Mouse (Mus musculus) splenic B cell, adult 2 months (primary cell): Measurements from ENCODE around the gene Slc39a7.

ENCODE experiments used
- DNase-seq: peaks from one replicate; pipeline ENCODE4 v3.0.0-alpha.2; 2011; ENCODE audit warnings: low read depth, low spot score
- H3K27me3 ChIP-seq: 2 replicates; pipeline ENCODE4 v1.6.1; 2012; ENCODE audit warnings: mild to moderate bottlenecking, low read length, moderate library complexity, mixed read lengths; ENCODE audit not compliant: control insufficient read depth, poor library complexity, insufficient read depth, severe bottlenecking
- H3K36me3 ChIP-seq: 2 replicates; pipeline ENCODE4 v1.6.1; 2012; ENCODE audit warnings: mild to moderate bottlenecking, low read length, moderate library complexity, mixed read lengths; ENCODE audit not compliant: control insufficient read depth, poor library complexity, insufficient read depth, severe bottlenecking

Slc39a7 gene

GRCm38 (mm10) chr17:34031465-34032173 lies at the start of gene Slc39a7, which contains the start of gene Rxrb:
Gene Slc39a7, minus strand, starts transcription at chr17:34031682.
Gene Rxrb, plus strand, starts transcription at chr17:34031812.
- H3K27me3 ChIP-seq = no peaks in the 10 kb centered on the region
- peaks cover 16% of the 10 kb centered on the region for H3K36me3 ChIP-seq
- peak; percentile 99 for DNase-seq

GRCm38 (mm10) chr17:34079621-34080020 lies 48.1 kb upstream of the Slc39a7 start:
- H3K27me3 ChIP-seq = no peaks in the 10 kb centered on the region
- H3K36me3 ChIP-seq = no peaks in the 10 kb centered on the region
- DNase-seq = peak; percentile 86

- no peaks in the 10 kb centered on the region for H3K27me3 ChIP-seq
- DNase-seq = no peak
- H3K36me3 ChIP-seq = no peaks in the 10 kb centered on the region
Measured at GRCm38 (mm10) chr17:34079002-34079401, 47.5 kb upstream of the Slc39a7 start.

- no peak for DNase-seq
- Histone ChIP-seq H3K27me3 (no peaks in the 10 kb centered on the region), H3K36me3 (no peaks in the 10 kb centered on the region)
Measured at GRCm38 (mm10) chr17:34078148-34078547, 46.7 kb upstream of the Slc39a7 start.

- Histone ChIP-seq H3K36me3 (no peaks in the 10 kb centered on the region), H3K27me3 (no peaks in the 10 kb centered on the region)
- peak; percentile 92 for DNase-seq
Measured at GRCm38 (mm10) chr17:34077549-34077948, 46.1 kb upstream of the Slc39a7 start.

GRCm38 (mm10) chr17:34075271-34075670 lies 43.8 kb upstream of the Slc39a7 start:
- no peaks in the 10 kb centered on the region for H3K27me3 ChIP-seq
- peak; percentile 89 for DNase-seq
- no peaks in the 10 kb centered on the region for H3K36me3 ChIP-seq

- H3K36me3 ChIP-seq = no peaks in the 10 kb centered on the region
- peak; percentile 80 for DNase-seq
Measured at GRCm38 (mm10) chr17:34072091-34072490, 40.6 kb upstream of the Slc39a7 start.

GRCm38 (mm10) chr17:34068864-34069263 lies 37.4 kb upstream of the Slc39a7 start:
- no peak for DNase-seq
- no peaks in the 10 kb centered on the region for H3K36me3 ChIP-seq
- no peaks in the 10 kb centered on the region for H3K27me3 ChIP-seq

More at GRCm38 (mm10) chr17:34072091-34072490, 40.6 kb upstream of the Slc39a7 start:
- H3K27me3 ChIP-seq = no peaks in the 10 kb centered on the region

- no peak for DNase-seq
- Histone ChIP-seq H3K27me3 (no peaks in the 10 kb centered on the region), H3K36me3 (no peaks in the 10 kb centered on the region)
Measured at GRCm38 (mm10) chr17:34057224-34057623, 25.7 kb upstream of the Slc39a7 start.

GRCm38 (mm10) chr17:34047404-34048050 lies 16.0 kb upstream of the Slc39a7 start:
- peak; percentile 75 for DNase-seq
- Histone ChIP-seq H3K36me3 (no peaks in the 10 kb centered on the region), H3K27me3 (no peaks in the 10 kb centered on the region)

- Histone ChIP-seq H3K27me3 (no peaks in the 10 kb centered on the region), H3K36me3 (no peaks in the 10 kb centered on the region)
- no peak for DNase-seq
Measured at GRCm38 (mm10) chr17:34045941-34046340, 14.5 kb upstream of the Slc39a7 start.

- Histone ChIP-seq H3K27me3 (no peaks in the 10 kb centered on the region; the same call in 1 of the 2 replicates), H3K36me3 (peaks cover 22% of the 10 kb centered on the region)
- DNase-seq = no peak
Measured at GRCm38 (mm10) chr17:34039562-34040450, 8.3 kb upstream of the Slc39a7 start.

GRCm38 (mm10) chr17:34038878-34039561 lies 7.5 kb upstream of the Slc39a7 start, which contains the start of gene Col11a2:
Gene Col11a2, plus strand, starts transcription at chr17:34039437.
- no peak for DNase-seq
- Histone ChIP-seq H3K27me3 (no peaks in the 10 kb centered on the region; the same call in 1 of the 2 replicates), H3K36me3 (peaks cover 22% of the 10 kb centered on the region)

GRCm38 (mm10) chr17:34038440-34038839 lies 7.0 kb upstream of the Slc39a7 start:
- DNase-seq = no peak
- H3K27me3 ChIP-seq = no peaks in the 10 kb centered on the region; the same call in 1 of the 2 replicates

More at GRCm38 (mm10) chr17:34038440-34038839, 7.0 kb upstream of the Slc39a7 start:
- peaks cover 22% of the 10 kb centered on the region for H3K36me3 ChIP-seq
